Mouse (Mus musculus) heart, postnatal 14 days (tissue): Measurements from ENCODE around the gene Hmg20a. TPM values are rescaled to one million over a fixed set of nuclear protein-coding genes. Genes with fewer than 3 reads are reported as not detected.

Experiments
- DNase-seq, 2 experiments: peaks; one replicate each; pipeline ENCODE4 v3.0.0; 2021 to 2022
- intact Hi-C: fragments of 180-260 bp; cut with DNase I; formaldehyde crosslinking; loops from one replicate; pipeline ENCODE4 v1.15.1; 2025
- total RNA-seq, 2 experiments: library from RNA; stranded (reverse); gene quantifications; 2 replicates each; pipeline ENCODE4 v1.2.3; 2021

Gene Hmg20a
- total RNA-seq, 2 experiments from 2014 or later = 27.5 to 28.8 TPM

- intact Hi-C loops = no loop called here
- no peak for DNase-seq
Measured at GRCm38 (mm10) chr9:56492391-56492790, 74.0 kb downstream of the Hmg20a start.

- intact Hi-C loops = no loop called here
Measured at GRCm38 (mm10) chr9:56492916-56493315, 74.5 kb downstream of the Hmg20a start.

GRCm38 (mm10) chr9:56495088-56495487 is 76.7 kb downstream of the Hmg20a start:
- intact Hi-C loops = no loop called here
- no peak for DNase-seq

More at GRCm38 (mm10) chr9:56492916-56493315, 74.5 kb downstream of the Hmg20a start:
- no peak for DNase-seq

GRCm38 (mm10) chr9:56495795-56496232 is 77.4 kb downstream of the Hmg20a start:
- no peak for DNase-seq
- intact Hi-C loops = no loop called here

- intact Hi-C loops = no loop called here
- DNase-seq = no peak
Measured at GRCm38 (mm10) chr9:56496567-56496966, 78.2 kb downstream of the Hmg20a start.

- peak; percentile 62 to 82 for DNase-seq
- intact Hi-C loops = no loop called here
Measured at GRCm38 (mm10) chr9:56497181-56497864, 78.9 kb downstream of the Hmg20a start.

GRCm38 (mm10) chr9:56499324-56500067 is 81.1 kb downstream of the Hmg20a start:
- intact Hi-C loops = no loop called here
- no peak for DNase-seq

- intact Hi-C loops = no loop called here
- no peak for DNase-seq
Measured at GRCm38 (mm10) chr9:56500893-56501590, 82.6 kb downstream of the Hmg20a start.

DNA sequence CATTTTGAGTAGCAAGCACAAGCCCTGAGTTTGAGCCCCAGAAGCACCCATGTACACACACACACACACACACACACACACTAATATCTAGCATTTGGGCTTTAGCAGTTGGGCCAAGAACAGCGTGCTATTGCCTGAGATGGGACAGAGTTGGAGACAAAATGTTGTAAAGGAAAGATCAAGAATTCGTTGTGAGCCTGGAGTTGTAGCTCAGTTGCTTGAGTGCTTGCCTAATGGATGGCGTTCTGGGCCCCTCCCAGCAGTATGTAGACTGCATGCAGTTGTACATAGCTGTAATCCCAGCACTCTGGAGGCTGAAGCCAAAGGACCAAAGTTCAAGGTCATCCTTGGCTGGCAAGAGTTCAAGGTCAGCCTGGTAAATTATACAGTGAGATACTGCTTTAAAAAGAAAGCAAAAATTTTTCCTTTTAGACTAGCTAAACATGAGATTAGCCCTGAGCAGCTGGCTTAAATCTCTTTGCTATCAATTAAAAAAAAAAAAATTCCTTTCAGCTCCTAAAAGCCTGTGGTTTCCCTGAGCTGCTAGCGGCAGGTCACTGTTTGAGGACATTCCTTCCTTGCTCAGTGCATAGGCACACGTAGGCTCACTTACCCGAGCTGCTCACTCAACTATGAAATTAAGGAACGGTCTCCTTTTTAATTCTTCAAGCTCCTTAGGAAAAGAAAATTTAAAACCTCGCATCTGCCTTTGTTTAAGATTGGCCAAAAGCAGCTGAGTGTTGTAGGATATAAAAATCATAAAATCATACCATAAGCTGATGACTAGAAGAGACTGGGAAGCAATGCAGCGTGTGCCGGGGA is 83.5 kb downstream of the Hmg20a start:
- intact Hi-C loops = no loop called here
- DNase-seq = no peak

- intact Hi-C loops = no loop called here
- DNase-seq = no peak
Measured at GRCm38 (mm10) chr9:56502543-56502971, 84.1 kb downstream of the Hmg20a start.

GRCm38 (mm10) chr9:56503621-56504500 is 85.5 kb downstream of the Hmg20a start:
- DNase-seq = no peak
- intact Hi-C loops = no loop called here

GRCm38 (mm10) chr9:56504511-56504910 is 86.1 kb downstream of the Hmg20a start:
- intact Hi-C loops = no loop called here
- DNase-seq = no peak

GRCm38 (mm10) chr9:56505083-56505792 is 86.8 kb downstream of the Hmg20a start:
- peak; percentile 46 to 63 for DNase-seq
- intact Hi-C loops = no loop called here

DNA sequence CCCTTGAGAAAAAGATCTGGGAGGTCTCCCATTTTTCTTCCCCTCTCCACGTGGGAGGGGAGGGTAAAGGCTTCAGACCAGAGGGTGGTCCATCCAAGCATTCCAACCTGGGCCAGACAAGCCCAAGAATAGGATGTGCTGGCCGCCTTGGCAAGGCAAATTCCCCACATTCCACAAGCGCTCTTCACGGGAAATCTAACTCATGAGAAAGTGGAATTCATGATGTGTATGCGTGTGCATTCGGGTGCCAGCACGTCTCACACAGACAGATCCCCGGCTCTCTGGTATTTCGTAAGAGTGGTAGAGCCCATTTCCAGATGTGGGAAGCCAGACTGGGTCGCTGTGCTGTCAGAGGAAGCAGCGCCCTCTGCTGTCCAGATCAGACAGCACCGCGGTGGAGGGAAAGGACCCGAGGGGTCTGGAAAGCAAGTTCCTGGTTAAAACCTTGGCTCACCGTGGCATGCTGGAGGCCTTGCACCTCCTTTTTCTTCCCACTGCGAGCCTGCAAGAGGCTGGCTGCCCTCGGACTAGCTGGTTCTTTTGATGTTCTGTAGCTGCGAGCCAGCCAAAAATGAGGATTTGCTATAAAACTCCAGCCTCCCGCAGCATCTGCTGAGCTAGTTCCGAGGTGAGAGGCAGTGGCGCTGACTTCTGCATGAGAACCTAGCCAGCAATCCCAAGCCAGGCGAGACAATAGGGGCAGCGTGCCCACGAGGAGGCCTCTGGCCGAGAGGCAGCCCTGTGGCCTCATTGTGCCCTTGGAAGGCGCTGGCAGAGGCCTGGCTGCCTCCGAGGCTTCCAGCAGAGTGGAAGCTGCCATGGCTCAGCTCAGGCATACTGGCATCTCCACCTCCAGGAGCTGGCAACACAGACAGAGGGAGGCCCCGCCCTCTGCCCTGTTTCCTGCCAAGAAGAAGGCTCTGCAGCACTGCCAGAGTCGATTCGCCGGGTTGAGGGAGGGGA is 87.7 kb downstream of the Hmg20a start:
- peak; percentile 95 to 98 for DNase-seq
- intact Hi-C loops = loop anchor here (1.0 to 2.0 kb wide), 4 partner anchors 45 to 293 kb away; no protein-coding TSS in a partner anchor

DNA sequence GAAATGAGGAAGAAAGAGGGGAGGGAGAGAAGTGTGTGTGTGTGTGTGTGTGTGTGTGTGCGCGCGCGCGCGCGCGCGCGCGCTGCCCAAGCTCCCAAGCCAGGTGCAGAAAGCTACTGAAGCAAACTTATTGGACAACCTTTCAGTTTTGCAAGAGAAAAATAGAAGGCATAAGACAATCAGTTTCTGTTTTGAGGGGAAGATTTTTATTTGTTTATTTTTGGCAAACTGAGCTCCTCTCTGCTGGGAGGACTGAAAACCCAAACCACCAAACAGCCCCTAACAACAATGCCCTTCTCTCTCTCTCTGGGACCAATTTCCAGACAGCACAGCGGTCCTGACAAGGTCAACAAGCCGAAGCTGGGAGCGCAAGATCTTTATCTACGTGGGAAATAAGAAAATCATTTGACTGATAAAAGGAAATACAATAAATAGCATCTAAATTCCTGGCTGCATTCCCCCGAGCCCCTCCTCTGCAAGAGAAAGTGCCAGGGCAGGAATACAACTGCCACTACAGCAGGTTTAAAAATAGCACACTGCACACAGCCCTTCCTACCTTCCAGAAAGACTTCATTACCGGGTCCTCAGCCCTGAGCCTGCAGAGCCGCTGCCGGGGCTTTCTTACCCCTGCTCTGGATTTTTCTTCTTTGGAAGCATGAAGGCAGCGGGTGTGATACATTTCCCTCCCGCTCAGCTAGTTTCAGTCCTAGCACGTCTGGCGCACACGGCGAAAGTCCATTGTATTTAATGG is 88.7 kb downstream of the Hmg20a start:
- intact Hi-C loops = loop anchor here (1.0 to 2.0 kb wide), 4 partner anchors 44 to 294 kb away; no protein-coding TSS in a partner anchor
- DNase-seq = peak; percentile 42 to 52

DNA sequence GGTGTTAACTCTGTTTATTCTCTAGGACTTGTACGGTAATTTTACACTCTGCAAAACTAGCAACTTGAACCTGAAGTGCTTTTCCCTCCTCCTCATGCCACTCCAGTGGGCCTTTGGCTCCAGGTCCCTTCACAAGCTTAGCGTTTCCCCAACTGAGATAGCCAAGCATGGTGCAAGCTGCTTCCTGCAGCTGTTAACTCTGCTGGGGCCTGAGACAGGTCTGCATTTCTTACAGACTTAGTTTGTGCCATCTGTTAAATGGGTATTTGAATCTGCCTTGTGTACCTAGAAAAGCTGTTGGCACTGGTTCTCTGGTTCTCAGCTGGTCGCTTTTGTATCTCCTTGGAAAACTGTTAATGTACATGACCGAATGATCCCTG is 89.3 kb downstream of the Hmg20a start:
- intact Hi-C loops = loop anchor here (2.0 kb wide), 3 partner anchors 43 to 295 kb away; no protein-coding TSS in a partner anchor
- DNase-seq = no peak
